Mouse (Mus musculus): ENCODE results near the gene Rps6. TPM values are rescaled to one million over a fixed set of nuclear protein-coding genes. Genes with fewer than 3 reads are reported as not detected.

The Rps6 gene
- total and polyA plus RNA-seq, 3 experiments, result 1,648 to 3,142 TPM; not detected in 1

DNA sequence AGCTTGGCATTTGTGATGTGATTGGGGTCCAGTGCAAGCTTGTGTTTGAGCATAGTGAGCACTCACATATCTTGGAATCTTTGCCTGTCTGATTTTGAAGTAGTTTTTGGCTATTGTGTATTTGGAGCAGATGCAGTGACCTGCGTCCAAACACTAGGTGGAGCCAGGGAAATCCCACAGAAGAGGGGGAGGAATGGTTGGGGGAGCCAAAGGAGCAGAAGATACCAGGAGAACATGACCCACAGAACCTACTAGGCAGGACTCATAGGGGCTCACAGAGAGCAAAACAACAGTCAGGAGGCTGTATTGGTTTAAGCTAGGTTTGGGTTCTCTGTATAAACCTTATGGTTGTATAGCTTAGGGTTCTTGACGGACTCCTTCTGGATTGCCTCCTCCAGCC lies 46.6 kb downstream of the Rps6 start:
- peaks cover 0 to 3% of the 10 kb centered on the region in 2 experiments; a peak in 1 of 4 replicates for H3K36me3 ChIP-seq (ENCODE audit: control insufficient read depth in 1 of 2, insufficient read depth in 2 of 2, low read length in 2 of 2)
- H3K4me1 ChIP-seq (ENCODE audit: control insufficient read depth in 1 of 2, insufficient read depth in 2 of 2, low read length in 2 of 2), result no peaks in the 10 kb centered on the region
- H3K9ac ChIP-seq (ENCODE audit: control insufficient read depth, low read depth, low read length, poor library complexity, severe bottlenecking), result no peak overlapping the region
- H3K27me3 ChIP-seq (ENCODE audit: control insufficient read depth in 1 of 2, insufficient read depth in 2 of 2, low read length in 2 of 2), result no peaks in the 10 kb centered on the region
- no peaks in the 10 kb centered on the region for H3K79me2 ChIP-seq (ENCODE audit: control insufficient read depth, insufficient read depth, low read length, poor library complexity)
- peak; percentile 21 to 48 (median 41) for TF ChIP-seq CTCF (IDR thresholded peaks at IDR 0.05 in 2 of 3, conservative IDR thresholded peaks at IDR 0.05 in 1 of 3; ENCODE audit: control insufficient read depth in 1 of 3, insufficient read depth in 1 of 3, low read depth in 2 of 3, low read length in 3 of 3, poor library complexity in 1 of 3, severe bottlenecking in 1 of 3)
- TF ChIP-seq TCF12 (IDR thresholded peaks at IDR 0.05; ENCODE audit: low read depth, low read length), result no peak
- peak; percentile 18 for DNase-seq (ENCODE audit: low read depth, low spot score)
- H3K27ac ChIP-seq (ENCODE audit: control insufficient read depth, low read depth, low read length), result no peak overlapping the region
- no peaks in the 10 kb centered on the region for H3K9me3 ChIP-seq (replicated peaks; ENCODE audit: insufficient read depth, low read length)
- no peak overlapping the region for H3K4me3 ChIP-seq (ENCODE audit: control insufficient read depth in 1 of 2, insufficient read depth in 1 of 2, low read depth in 2 of 2, low read length in 2 of 2)

Other genes with a start within 250 kb of the Rps6 start
- gene Haus6, start 245.4 kb downstream of the Rps6 start, total RNA-seq (2012; rRNA removed), result 31.8 and 41.3 TPM in 2 replicates
- gene Haus6, start 245.4 kb downstream of the Rps6 start, polyA plus RNA-seq (2012; ENCODE audit: insufficient read depth in 1 of 2, insufficient read length in 2 of 2, low read depth in 1 of 2, low replicate concordance in 2 of 2, missing spikeins in 1 of 2), result 10 to 100 TPM in 1 of 2 experiments, not detected in 1; 22.1 TPM
- gene Plin2, start 187.4 kb downstream of the Rps6 start, total RNA-seq (2012; rRNA removed), result 45.9 and 75.9 TPM in 2 replicates
- 10 to 100 TPM in 1 of 2 experiments, not detected in 1; 92.2 TPM for gene Plin2, start 187.4 kb downstream of the Rps6 start, polyA plus RNA-seq (2012; ENCODE audit: insufficient read depth in 1 of 2, insufficient read length in 2 of 2, low read depth in 1 of 2, low replicate concordance in 2 of 2, missing spikeins in 1 of 2)
- 11.3 and 11.8 TPM in 2 replicates for gene Dennd4c, start 108.9 kb downstream of the Rps6 start, total RNA-seq (2012; rRNA removed)
- 10 to 100 TPM; 15.5 to 24.6 TPM for gene Dennd4c, start 108.9 kb downstream of the Rps6 start, polyA plus RNA-seq (2012; ENCODE audit: insufficient read depth in 1 of 2, insufficient read length in 2 of 2, low read depth in 1 of 2, low replicate concordance in 2 of 2, missing spikeins in 1 of 2)
- 0.35 and 0.36 TPM in 2 replicates for gene Acer2, start 17.0 kb upstream of the Rps6 start, total RNA-seq (2012; rRNA removed)
- under 1 TPM in 1 of 2 experiments, not detected in 1; 0.84 TPM for gene Acer2, start 17.0 kb upstream of the Rps6 start, polyA plus RNA-seq (2012; ENCODE audit: insufficient read depth in 1 of 2, insufficient read length in 2 of 2, low read depth in 1 of 2, low replicate concordance in 2 of 2, missing spikeins in 1 of 2)

Data from MEL (cell line).